ENCODE assay signal across 9 mouse cellular contexts in the genomic region with DNA sequence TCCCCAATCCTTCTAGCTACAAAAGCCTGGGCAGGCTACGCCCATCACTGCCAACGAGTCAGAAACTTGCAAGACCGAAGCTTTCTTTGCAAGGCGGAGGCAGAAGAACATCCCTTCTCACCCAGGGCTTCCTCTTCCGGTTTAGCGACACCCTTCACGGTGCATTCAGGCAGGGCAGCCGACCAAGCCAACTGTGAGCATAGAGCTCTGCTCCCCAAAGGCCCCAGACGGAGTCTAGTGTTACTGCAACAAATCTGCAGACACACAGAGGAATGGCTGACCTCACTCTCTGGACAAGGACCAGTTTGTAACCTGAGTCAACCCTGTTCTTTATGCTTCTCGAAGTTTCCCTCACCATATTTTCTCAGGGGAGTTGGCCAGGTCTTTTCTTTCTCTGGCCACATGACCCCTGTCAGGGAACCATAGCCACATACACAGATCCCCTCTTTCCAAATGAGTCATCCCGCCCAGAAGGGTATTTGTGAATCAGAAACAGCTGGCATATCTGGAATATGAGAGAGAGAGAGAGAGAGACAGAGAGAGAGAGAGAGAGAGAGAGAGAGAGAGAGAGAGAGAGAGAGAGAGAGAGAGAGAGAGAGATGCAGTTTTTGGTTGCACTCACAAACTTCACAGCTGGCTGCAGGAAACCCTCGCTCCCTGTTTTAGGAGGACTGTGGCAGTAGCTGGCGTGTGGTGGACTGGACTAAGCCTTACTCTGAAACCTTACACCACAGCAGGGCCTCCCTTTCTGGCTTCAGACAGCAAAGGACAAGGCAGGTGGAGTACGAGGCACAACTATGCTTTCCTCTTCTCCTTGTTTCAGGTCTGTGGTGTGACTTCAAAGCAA. TPM values are rescaled to one million over a fixed set of nuclear protein-coding genes. Genes with fewer than 3 reads are reported as not detected.
DNase-seq lines count a peak whose midpoint lies in the region; ATAC-seq and TF ChIP-seq lines count a peak whose summit lies in the region.
"Had no signal": no experiment of that assay in that cellular context is flagged by ENCODE, and none has a peak within 500 bp of the region (broad histone marks: within the 10 kb centered on the region; RNA-seq: fewer than 3 reads in every experiment).

No protein-coding gene starts in this region.

- peaks cover 48% of the 10 kb centered on the region for H3K4me1 ChIP-seq in heart, embryonic 12.5 days (replicated peaks)

- 0 out of 2 replicates have a peak, but pooled peaks cover under 1% of the 10 kb centered on the region for H3K36me3 ChIP-seq in heart, embryonic 12.5 days
- no peaks in the 10 kb centered on the region for H3K36me3 ChIP-seq in myocyte (ENCODE audit: control insufficient read depth, insufficient read depth)
- H3K36me3 ChIP-seq: liver, embryonic 15.5 days had no signal

- no peak overlapping the region for H3ac ChIP-seq in myocyte (ENCODE audit: control insufficient read depth, insufficient read length)

- no peak overlapping the region for H3K4me3 ChIP-seq in heart, embryonic 12.5 days
- H3K4me3 ChIP-seq in myocyte = peak overlapping the region; percentile 88
- H3K4me3 ChIP-seq: liver, embryonic 15.5 days had no signal

- DNase-seq in adrenal gland, adult 2 months = peak; percentile 59
- DNase-seq in adrenal gland, postnatal 4 days (ENCODE audit: low spot score in 2 of 2) = no peak
- peak; percentile 44 to 68 for DNase-seq in kidney, postnatal 25 days
- peak; percentile 64 to 73 for DNase-seq in thymus, adult 18-20 months
- DNase-seq in c-Kit-positive CD71-positive TER-119-positive erythroid progenitor cells, embryonic 14.5 days (ENCODE audit: low spot score) = no peak

- peak overlapping the region; percentile 50; the same call in 1 of the 2 replicates for H3K9ac ChIP-seq in heart, embryonic 12.5 days
- H3K9ac ChIP-seq: liver, embryonic 15.5 days had no signal

- peaks cover 17% of the 10 kb centered on the region for H3K79me2 ChIP-seq in myocyte (ENCODE audit: control insufficient read depth, insufficient read depth)

- 22% methylated on average over 14 of the region's 14 CpGs for WGBS in heart, embryonic 12.5 days

- no peaks in the 10 kb centered on the region for H3K9me3 ChIP-seq in heart, embryonic 12.5 days (replicated peaks)
- H3K9me3 ChIP-seq: liver, embryonic 15.5 days had no signal

- peak overlapping the region; percentile 74 for H3K27ac ChIP-seq in heart, embryonic 12.5 days (ENCODE audit: poor library complexity, severe bottlenecking)

- H3K4me2 ChIP-seq in heart, embryonic 12.5 days = peak overlapping the region; percentile 38
- H3K4me2 ChIP-seq in myocyte (ENCODE audit: low read depth) = peak overlapping the region; percentile 100
- H3K4me2 ChIP-seq: liver, embryonic 15.5 days had no signal

- peak; percentile 46 for ATAC-seq in common myeloid progenitor, adult 5-6 weeks (replicated peaks; ENCODE audit: low read depth, poor library complexity, severe bottlenecking)
- peak; percentile 27 for ATAC-seq in heart, embryonic 12.5 days (ENCODE audit: insufficient number of reproducible peaks, low FRiP score)

- no peaks in the 10 kb centered on the region for H3K27me3 ChIP-seq in heart, embryonic 12.5 days (replicated peaks)
- H3K27me3 ChIP-seq in myocyte (ENCODE audit: control insufficient read depth, insufficient read depth, insufficient read length) = no peaks in the 10 kb centered on the region

- TF ChIP-seq POLR2A in myocyte (IDR thresholded peaks at IDR 0.05; ENCODE audit: insufficient read length, low read depth) = peak; percentile 62

TF ChIP-seq in myocyte, 11 proteins besides CTCF, POLR2A, EP300 and RAD21:
- TF ChIP-seq MAX (IDR thresholded peaks at IDR 0.05; ENCODE audit: low read depth) = peak; percentile 42
- no peak for TF ChIP-seq SRF (IDR thresholded peaks at IDR 0.05; ENCODE audit: control insufficient read depth, insufficient read length, low read depth)
- peak; percentile 38 to 54 (median 38) for TF ChIP-seq MYOD1 (IDR thresholded peaks at IDR 0.05; ENCODE audit: control insufficient read depth in 1 of 3, insufficient read length in 2 of 3, low read depth in 2 of 3)
- peak; percentile 35 for TF ChIP-seq TCF12 (IDR thresholded peaks at IDR 0.05; ENCODE audit: insufficient read depth, poor library complexity, severe bottlenecking)
- TF ChIP-seq MYOG (IDR thresholded peaks at IDR 0.05; ENCODE audit: control insufficient read depth in 1 of 3, insufficient read depth in 1 of 3, insufficient read length in 2 of 3, low read depth in 2 of 3) = peak in 2 of 3 experiments; percentile 66 to 79
- peak; percentile 74 for TF ChIP-seq POLR2AphosphoS2 (IDR thresholded peaks at IDR 0.05; ENCODE audit: insufficient read length, low read depth)
- TF ChIP-seq USF1 (IDR thresholded peaks at IDR 0.05; ENCODE audit: low read depth) = peak; percentile 95
- TF ChIP-seq CEBPB (IDR thresholded peaks at IDR 0.05; ENCODE audit: insufficient read depth, poor library complexity, severe bottlenecking) = no peak

RNA-seq across cellular contexts. Expression of a gene that starts 2.9 kb away (rescaled TPM):
- total RNA-seq in adrenal gland, adult 2 months (2021) = 100 to 1,000 TPM in 1 of 2 experiments, 10 to 100 TPM in 1; 67.7 to 105 TPM
- polyA plus RNA-seq in adrenal gland, adult 2 months (2012; rRNA removed) = 25.9 and 34.3 TPM in 2 replicates
- 10 to 100 TPM; 67.3 to 72.8 TPM for total RNA-seq in adrenal gland, postnatal 4 days (2021)
- total RNA-seq in common myeloid progenitor, adult 5-6 weeks (2017) = 22.4 TPM in 2 replicates
- polyA plus RNA-seq in heart, embryonic 12.5 days (2016; fragmentation: Nextera tagmentation; extraction: Ambion mirVana) = 119 and 123 TPM in 2 replicates
- 148 TPM for polyA plus RNA-seq in myocyte (2012; fragmentation: generic; extraction: Trizol)

RNA-seq across cellular contexts. Expression of a gene that starts 44.5 kb away (rescaled TPM):
- under 1 TPM; 0.17 to 0.38 TPM for total RNA-seq in adrenal gland, adult 2 months (2021)
- not detected in 2 replicates for polyA plus RNA-seq in adrenal gland, adult 2 months (2012; rRNA removed)
- under 1 TPM in 1 of 2 experiments, not detected in 1; 0.11 TPM for total RNA-seq in adrenal gland, postnatal 4 days (2021)
- total RNA-seq in common myeloid progenitor, adult 5-6 weeks (2017) = 0.37 TPM in 1 of 2 replicates, not detected in the other
- polyA plus RNA-seq in heart, embryonic 12.5 days (2016; fragmentation: Nextera tagmentation; extraction: Ambion mirVana) = not detected in 2 replicates
- not detected for polyA plus RNA-seq in myocyte (2012; fragmentation: generic; extraction: Trizol)
- polyA plus RNA-seq: liver, embryonic 15.5 days had no signal

Comparison
In these comparisons a context has a peak if more than half of its experiments do, and no peak if none do; other contexts are left out.
1. DNase-seq: peak in adrenal gland, adult 2 months (single experiment), kidney, postnatal 25 days (2 of 2) and thymus, adult 18-20 months (2 of 2); none in adrenal gland, postnatal 4 days (0 of 2) and c-Kit-positive CD71-positive TER-119-positive erythroid progenitor cells, embryonic 14.5 days (single experiment).